Mouse (Mus musculus) cerebellum, adult (tissue): ENCODE data around the gene Pdzd8.

Experiments
- ATAC-seq: cut with Nextera tagmentation; 2 replicates; pipeline ENCODE4 v1.9.2; 2017; ENCODE audit warnings: mild to moderate bottlenecking, moderate library complexity, mixed read lengths; ENCODE audit not compliant: insufficient number of reproducible peaks, low FRiP score, low TSS enrichment

Gene Pdzd8

GRCm38 (mm10) chr19:59345658-59346283 is at the start of gene Pdzd8:
TSS of gene Pdzd8 (minus strand) at chr19:59345780.
- ATAC-seq = peak; percentile 87

GRCm38 (mm10) chr19:59393777-59394441 is 48.3 kb upstream of the Pdzd8 start:
- peak; percentile 26; the same call in 1 of the 2 replicates for ATAC-seq

- no peak for ATAC-seq
Measured at GRCm38 (mm10) chr19:59388847-59389606, 43.4 kb upstream of the Pdzd8 start.

- ATAC-seq = no peak
Measured at GRCm38 (mm10) chr19:59388399-59388798, 42.8 kb upstream of the Pdzd8 start.

GRCm38 (mm10) chr19:59387178-59387577 is 41.6 kb upstream of the Pdzd8 start:
- no peak for ATAC-seq

- no peak for ATAC-seq
Measured at GRCm38 (mm10) chr19:59384582-59385495, 39.3 kb upstream of the Pdzd8 start.

GRCm38 (mm10) chr19:59382416-59382917 is 36.9 kb upstream of the Pdzd8 start:
- no peak for ATAC-seq

GRCm38 (mm10) chr19:59379995-59380394 is 34.4 kb upstream of the Pdzd8 start:
- no peak for ATAC-seq

- no peak for ATAC-seq
Measured at GRCm38 (mm10) chr19:59376481-59376880, 30.9 kb upstream of the Pdzd8 start.

- ATAC-seq = no peak
Measured at GRCm38 (mm10) chr19:59374940-59375339, 29.4 kb upstream of the Pdzd8 start.

GRCm38 (mm10) chr19:59372928-59373327 is 27.3 kb upstream of the Pdzd8 start:
- ATAC-seq = no peak

- no peak for ATAC-seq
Measured at GRCm38 (mm10) chr19:59371016-59371415, 25.4 kb upstream of the Pdzd8 start.

GRCm38 (mm10) chr19:59367892-59368291 is 22.3 kb upstream of the Pdzd8 start:
- no peak for ATAC-seq

GRCm38 (mm10) chr19:59366724-59367123 is 21.1 kb upstream of the Pdzd8 start:
- no peak for ATAC-seq

- ATAC-seq = no peak
Measured at GRCm38 (mm10) chr19:59363666-59364065, 18.1 kb upstream of the Pdzd8 start.

- no peak for ATAC-seq
Measured at GRCm38 (mm10) chr19:59362646-59363045, 17.1 kb upstream of the Pdzd8 start.

GRCm38 (mm10) chr19:59360486-59360896 is 14.9 kb upstream of the Pdzd8 start:
- no peak for ATAC-seq

GRCm38 (mm10) chr19:59359202-59359601 is 13.6 kb upstream of the Pdzd8 start:
- ATAC-seq = no peak

- ATAC-seq = no peak
Measured at GRCm38 (mm10) chr19:59357878-59358277, 12.3 kb upstream of the Pdzd8 start.
